Mouse (Mus musculus) heart, embryonic 14.5 days (tissue): ENCODE results near the gene Itpr2. TPM values are rescaled to one million over a fixed set of nuclear protein-coding genes. Genes with fewer than 3 reads are reported as not detected.

ENCODE experiments used
- ATAC-seq: fragments of 200-750 bp; cut with Nextera tagmentation; 2 replicates; pipeline ENCODE4 v1.8.0; 2017; ENCODE audit warnings: low read depth, moderate TSS enrichment; ENCODE audit not compliant: insufficient number of reproducible peaks, insufficient read depth, low FRiP score
- H3K27ac ChIP-seq, 2 experiments: fragments of 200-500 bp in 1 of 2; fragments of 300-500 bp in 1 of 2; sonication (generic) in 1 of 2; replicated peaks in 1 of 2; 2 replicates each; pipeline ENCODE4 v1.5.1; 2012 to 2014; ENCODE audit warnings: low read depth in 2 of 2, low read length in 2 of 2, control low read depth in 1 of 2, mild to moderate bottlenecking in 1 of 2, mixed read lengths in 1 of 2; ENCODE audit not compliant: control insufficient read depth in 1 of 2, insufficient read depth in 1 of 2
- H3K27me3 ChIP-seq: fragments of 300-500 bp; sonication (generic); 2 replicates; pipeline ENCODE4 v1.6.1; 2014; ENCODE audit warnings: mild to moderate bottlenecking, low read length, control low read depth; ENCODE audit not compliant: control insufficient read depth, insufficient read depth
- H3K36me3 ChIP-seq: fragments of 300-500 bp; sonication (generic); 2 replicates; pipeline ENCODE4 v1.6.1; 2014; ENCODE audit warnings: mild to moderate bottlenecking, control low read depth, low read length, mixed read lengths; ENCODE audit not compliant: control insufficient read depth, insufficient read depth
- H3K4me1 ChIP-seq, 2 experiments: fragments of 200-500 bp in 1 of 2; fragments of 300-500 bp in 1 of 2; sonication (generic) in 1 of 2; 2 replicates each; pipeline ENCODE4 v1.6.1; 2012 to 2014; ENCODE audit warnings: low read length in 2 of 2, control low read depth in 1 of 2, mixed read lengths in 1 of 2; ENCODE audit not compliant: control insufficient read depth in 2 of 2, insufficient read depth in 2 of 2
- H3K4me2 ChIP-seq: fragments of 300-500 bp; sonication (generic); 2 replicates; pipeline ENCODE4 v1.6.1; 2014; ENCODE audit warnings: mild to moderate bottlenecking, low read length
- H3K4me3 ChIP-seq, 2 experiments: fragments of 200-500 bp in 1 of 2; fragments of 300-500 bp in 1 of 2; sonication (generic) in 1 of 2; 2 replicates each; pipeline ENCODE4 v1.5.1; 2012 to 2014; ENCODE audit warnings: low read length in 2 of 2, mild to moderate bottlenecking in 2 of 2, control low read depth in 1 of 2, low read depth in 1 of 2, moderate library complexity in 1 of 2; ENCODE audit not compliant: control insufficient read depth in 1 of 2, insufficient read depth in 1 of 2
- H3K9ac ChIP-seq: fragments of 300-500 bp; sonication (generic); 2 replicates; pipeline ENCODE4 v1.6.1; 2014; ENCODE audit warnings: mild to moderate bottlenecking, low read length
- H3K9me3 ChIP-seq: fragments of 300-500 bp; sonication (generic); 2 replicates; pipeline ENCODE4 v1.6.1; 2016; ENCODE audit warnings: low read length, control low read depth; ENCODE audit not compliant: control insufficient read depth
- WGBS: fragments of 180-500 bp; shearing (Covaris S2); extraction: QIAGEN DNeasy Blood & Tissue Kit; methylation state at CpG from one replicate; pipeline ENCODE4 v1.1.7; 2014; 5-methylcytosine and 5-hydroxymethylcytosine counted together
- polyA plus RNA-seq: library from polyadenylated mRNA; unstranded; fragments of >200 nt; fragmentation: Nextera tagmentation; extraction: Ambion mirVana; gene quantifications from 2 replicates; pipeline ENCODE4 v1.2.1, GENCODE M21; 2014

The Itpr2 gene
- polyA plus RNA-seq, 1 experiment from 2014 or later = 43.4 TPM

GRCm38 (mm10) chr6:146481441-146481840 lies 20.6 kb downstream of the Itpr2 start:
- no peak for ATAC-seq
- no peak overlapping the region for H3K4me3 ChIP-seq
- H3K9ac ChIP-seq = no peak overlapping the region
- H3K27ac ChIP-seq = peak overlapping the region in 1 of 2 experiments; percentile 53; a peak in 2 of 4 replicates
- no peak overlapping the region for H3K4me2 ChIP-seq
- WGBS = 54% methylated on average over 6 of the region's 6 CpGs
- H3K4me1 ChIP-seq = peaks cover 5 to 32% of the 10 kb centered on the region in 2 experiments
- H3K27me3 ChIP-seq = no peaks in the 10 kb centered on the region
- no peaks in the 10 kb centered on the region for H3K9me3 ChIP-seq
- no peaks in the 10 kb centered on the region for H3K36me3 ChIP-seq

DNA sequence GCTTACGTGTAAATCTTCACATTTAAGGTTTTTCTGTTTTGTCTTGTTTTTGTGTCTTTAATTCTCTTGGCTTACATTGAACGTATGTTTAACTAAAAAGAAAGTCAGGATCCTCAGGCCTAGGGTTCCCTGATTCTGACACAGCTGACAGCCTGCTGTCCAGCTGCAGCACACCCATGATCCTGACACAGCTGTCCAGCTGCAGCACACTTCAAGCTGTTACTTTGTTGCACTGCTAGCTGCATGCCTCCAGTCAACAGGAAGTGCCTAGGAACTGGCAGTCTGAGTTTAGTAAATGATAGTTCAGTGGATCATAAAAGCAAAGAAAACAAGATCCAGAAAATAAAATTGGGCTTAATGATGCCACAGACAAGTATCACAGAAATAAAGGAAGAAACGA lies 21.1 kb downstream of the Itpr2 start:
- no peak for ATAC-seq
- Histone ChIP-seq H3K27me3 (no peaks in the 10 kb centered on the region), H3K4me2 (no peak overlapping the region), H3K4me1 (peaks cover 4 to 29% of the 10 kb centered on the region in 2 experiments), H3K36me3 (no peaks in the 10 kb centered on the region), H3K27ac (no peak overlapping the region), H3K9me3 (no peaks in the 10 kb centered on the region), H3K9ac (no peak overlapping the region), H3K4me3 (no peak overlapping the region)
- 73% methylated on average over 3 of the region's 3 CpGs for WGBS

DNA sequence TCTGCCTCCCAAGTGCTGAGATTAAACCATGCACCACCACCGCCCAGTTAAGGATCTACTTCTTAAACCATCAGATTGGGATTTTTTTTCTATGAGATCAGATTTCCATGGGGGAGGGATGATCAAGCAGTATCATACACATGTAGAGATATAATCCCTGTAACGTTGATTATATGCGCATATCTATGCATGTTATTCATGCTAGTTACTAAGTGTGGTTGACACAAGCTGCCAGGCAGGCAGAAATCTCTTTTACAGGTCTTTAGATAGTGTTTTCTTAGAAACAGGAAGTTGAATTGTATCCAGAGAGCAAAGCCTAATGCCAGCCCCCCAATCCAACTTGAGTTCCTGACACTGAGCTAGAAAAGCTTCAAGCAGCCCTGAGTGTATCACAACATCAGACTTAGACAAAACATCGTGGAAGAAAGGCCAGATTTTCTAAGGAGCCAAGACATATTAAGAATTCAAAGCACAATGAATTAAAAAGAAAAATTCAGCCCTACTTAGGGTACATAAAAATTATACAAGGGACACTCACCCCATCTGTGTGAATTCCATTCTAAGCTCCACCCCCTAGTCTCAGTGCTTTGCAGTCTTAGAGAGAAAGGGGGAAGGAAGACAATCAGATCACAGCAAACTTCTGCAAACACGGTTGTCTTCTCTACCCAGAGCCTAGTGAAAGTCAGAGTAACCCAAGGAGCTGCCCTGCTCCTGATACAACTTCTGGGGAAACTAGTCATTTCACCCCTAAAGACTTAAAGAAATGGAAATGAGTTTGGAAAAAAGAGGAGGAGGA lies 22.9 kb downstream of the Itpr2 start:
- 68% methylated on average over 5 of the region's 5 CpGs for WGBS

DNA sequence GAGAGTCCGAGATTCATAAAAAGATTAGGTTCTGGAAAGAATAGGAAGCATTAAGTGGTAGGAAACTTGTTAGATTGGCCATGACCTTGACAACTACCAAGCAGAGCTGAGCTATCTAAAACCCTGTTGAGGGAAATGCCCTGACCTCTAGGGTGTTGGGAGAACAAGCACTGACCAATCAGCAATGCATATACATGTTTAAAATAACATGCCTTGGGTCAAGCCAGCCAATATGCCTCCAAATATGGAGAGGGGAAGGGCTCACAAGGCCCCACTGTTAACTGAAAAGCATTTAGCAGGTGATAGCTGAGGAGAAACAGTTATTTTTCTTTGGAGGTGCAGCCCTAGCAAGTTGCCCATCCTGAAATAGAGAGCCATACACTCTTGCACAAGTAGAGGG lies 25.2 kb downstream of the Itpr2 start:
- no peaks in the 10 kb centered on the region for H3K9me3 ChIP-seq
- H3K27me3 ChIP-seq = no peaks in the 10 kb centered on the region
- H3K27ac ChIP-seq = peak overlapping the region in 1 of 2 experiments; percentile 61; a peak in 2 of 4 replicates
- WGBS = 51% methylated on average over 1 of the region's 1 CpGs
- H3K9ac ChIP-seq = no peak overlapping the region
- H3K4me2 ChIP-seq = 0 out of 2 replicates have a peak overlapping the region, but pooled peaks have one; percentile 18
- ATAC-seq = 0 out of 2 replicates have a peak, but pooled peaks have one; percentile 43
- peaks cover 7 to 28% of the 10 kb centered on the region in 2 experiments for H3K4me1 ChIP-seq
- no peak overlapping the region for H3K4me3 ChIP-seq
- 0 out of 2 replicates have a peak, but pooled peaks cover 10% of the 10 kb centered on the region for H3K36me3 ChIP-seq

More for the DNA sequence above, 22.9 kb downstream of the Itpr2 start:
- ATAC-seq = no peak
- Histone ChIP-seq H3K4me3 (no peak overlapping the region), H3K9ac (no peak overlapping the region), H3K27me3 (no peaks in the 10 kb centered on the region), H3K4me2 (no peak overlapping the region), H3K27ac (no peak overlapping the region), H3K9me3 (no peaks in the 10 kb centered on the region), H3K36me3 (0 out of 2 replicates have a peak, but pooled peaks cover 3% of the 10 kb centered on the region), H3K4me1 (peaks cover 4 to 29% of the 10 kb centered on the region in 2 experiments)

- H3K4me1 ChIP-seq = peaks cover 3 to 18% of the 10 kb centered on the region in 2 experiments; a peak in 2 of 4 replicates
- ATAC-seq = no peak
- H3K36me3 ChIP-seq = 0 out of 2 replicates have a peak, but pooled peaks cover 14% of the 10 kb centered on the region
- H3K4me2 ChIP-seq = no peak overlapping the region
- 0 out of 4 replicates have a peak overlapping the region, but pooled peaks of 1 of the 2 experiments have one; percentile 29 for H3K27ac ChIP-seq
- WGBS = 87% methylated on average over 4 of the region's 4 CpGs
- H3K4me3 ChIP-seq = no peak overlapping the region
- no peaks in the 10 kb centered on the region for H3K27me3 ChIP-seq
- H3K9me3 ChIP-seq = no peaks in the 10 kb centered on the region
- no peak overlapping the region for H3K9ac ChIP-seq
These were observed 27.9 kb downstream of the Itpr2 start for GRCm38 (mm10) chr6:146474166-146474565.

GRCm38 (mm10) chr6:146473216-146473955 lies 28.6 kb downstream of the Itpr2 start:
- WGBS = 71% methylated on average over 6 of the region's 6 CpGs
- no peak for ATAC-seq

GRCm38 (mm10) chr6:146470378-146470777 lies 31.6 kb downstream of the Itpr2 start:
- Histone ChIP-seq H3K27me3 (no peaks in the 10 kb centered on the region), H3K4me3 (no peak overlapping the region), H3K9me3 (peaks cover 5% of the 10 kb centered on the region), H3K9ac (no peak overlapping the region), H3K36me3 (peaks cover 32% of the 10 kb centered on the region), H3K27ac (no peak overlapping the region), H3K4me2 (no peak overlapping the region), H3K4me1 (peaks cover 3 to 7% of the 10 kb centered on the region in 2 experiments; a peak in 1 of 4 replicates)
- no peak for ATAC-seq
- 92% methylated on average over 4 of the region's 4 CpGs for WGBS

More at GRCm38 (mm10) chr6:146473216-146473955, 28.6 kb downstream of the Itpr2 start:
- Histone ChIP-seq H3K9ac (no peak overlapping the region), H3K9me3 (no peaks in the 10 kb centered on the region), H3K4me1 (peaks cover 3 to 18% of the 10 kb centered on the region in 2 experiments; a peak in 2 of 4 replicates), H3K36me3 (0 out of 2 replicates have a peak, but pooled peaks cover 14% of the 10 kb centered on the region), H3K4me3 (no peak overlapping the region), H3K27me3 (no peaks in the 10 kb centered on the region), H3K4me2 (no peak overlapping the region), H3K27ac (peak overlapping the region in 1 of 2 experiments; percentile 29; a peak in 1 of 4 replicates)
